Mouse (Mus musculus) liver, embryonic 14.5 days (tissue): Measurements from ENCODE around the gene Cyb5r1. TPM values are rescaled to one million over a fixed set of nuclear protein-coding genes. Genes with fewer than 3 reads are reported as not detected.

Experiments
- ATAC-seq: fragments of 200-750 bp; cut with Nextera tagmentation; 2 replicates; pipeline ENCODE4 v1.8.0; 2017; ENCODE audit warnings: moderate number of reproducible peaks, mild to moderate bottlenecking, moderate library complexity; ENCODE audit not compliant: insufficient read depth
- DNase-seq, 3 experiments: peaks; one replicate each; pipeline ENCODE4 v3.0.0-alpha.2; 2012 to 2013; ENCODE audit warnings: low read depth in 3 of 3, low spot score in 3 of 3
- H3K27ac ChIP-seq: fragments of 300-500 bp; sonication (generic); 2 replicates; pipeline ENCODE4 v1.5.1; 2014; ENCODE audit warnings: moderate library complexity, mild to moderate bottlenecking, control low read depth, inconsistent platforms
- H3K27me3 ChIP-seq: fragments of 300-500 bp; sonication (generic); 2 replicates; pipeline ENCODE4 v1.6.1; 2014; ENCODE audit warnings: mild to moderate bottlenecking, low read length, moderate library complexity; ENCODE audit not compliant: control insufficient read depth, insufficient read depth
- H3K36me3 ChIP-seq: fragments of 300-500 bp; sonication (generic); replicated peaks from 2 replicates; pipeline ENCODE4 v1.6.1; 2014; ENCODE audit warnings: low read depth; ENCODE audit not compliant: control insufficient read depth, insufficient read depth
- H3K4me1 ChIP-seq, 2 experiments: fragments of 200-500 bp in 1 of 2; fragments of 300-500 bp in 1 of 2; sonication (generic) in 1 of 2; replicated peaks; 2 replicates each; pipeline ENCODE4 v1.6.1; 2012 to 2014; ENCODE audit warnings: antibody characterized with exemption in 1 of 2, inconsistent platforms in 1 of 2, low read length in 1 of 2; ENCODE audit not compliant: control insufficient read depth in 2 of 2, insufficient read depth in 2 of 2
- H3K4me2 ChIP-seq: fragments of 300-500 bp; sonication (generic); 2 replicates; pipeline ENCODE4 v1.6.1; 2014; ENCODE audit warnings: low read depth, mild to moderate bottlenecking, control low read depth, moderate library complexity
- H3K4me3 ChIP-seq, 2 experiments: fragments of 200-500 bp in 1 of 2; fragments of 300-500 bp in 1 of 2; sonication (generic) in 1 of 2; 2 replicates each; pipeline ENCODE4 v1.5.1; 2012 to 2014; ENCODE audit warnings: low read depth in 2 of 2, low read length in 2 of 2, mild to moderate bottlenecking in 2 of 2, control low read depth in 1 of 2, inconsistent platforms in 1 of 2, moderate library complexity in 1 of 2; ENCODE audit not compliant: insufficient read depth in 1 of 2
- H3K9ac ChIP-seq: fragments of 300-500 bp; sonication (generic); replicated peaks from 2 replicates; pipeline ENCODE4 v1.6.1; 2014; ENCODE audit warnings: mild to moderate bottlenecking, control low read depth, moderate library complexity
- H3K9me3 ChIP-seq: fragments of 300-500 bp; sonication (generic); 2 replicates; pipeline ENCODE4 v1.6.1; 2016; ENCODE audit warnings: low read length, mixed read lengths; ENCODE audit not compliant: control insufficient read depth
- CTCF ChIP-seq: IDR thresholded peaks from 2 replicates; pipeline ENCODE4 v1.5.1; 2016; ENCODE audit warnings: antibody characterized with exemption, low read depth, control low read depth
- EP300 ChIP-seq: IDR thresholded peaks from 2 replicates; pipeline ENCODE4 v1.6.1; 2016; ENCODE audit warnings: antibody characterized with exemption, low read depth
- WGBS: fragments of 180-500 bp; shearing (Covaris S2); extraction: QIAGEN DNeasy Blood & Tissue Kit; methylation state at CpG from one replicate; pipeline ENCODE4 v1.1.7; 2014; ENCODE audit not compliant: insufficient replicate concordance; 5-methylcytosine and 5-hydroxymethylcytosine counted together
- polyA plus RNA-seq, 2 experiments: library from polyadenylated mRNA; depleted of rRNA in 1 of 2; stranded (reverse) in 1 of 2; unstranded in 1 of 2; fragments of >200 nt; fragmentation: Nextera tagmentation in 1 of 2; extraction: Ambion mirVana in 1 of 2; gene quantifications; 2 replicates each; pipeline versions ENCODE4 v1.2.1 to v1.2.3; 2012 to 2014

Cyb5r1 gene
- polyA plus RNA-seq (2012; rRNA removed) (13.0 and 14.9 TPM in 2 replicates), polyA plus RNA-seq (2014; fragmentation: Nextera tagmentation; extraction: Ambion mirVana) (10.8 and 10.9 TPM in 2 replicates)

DNA sequence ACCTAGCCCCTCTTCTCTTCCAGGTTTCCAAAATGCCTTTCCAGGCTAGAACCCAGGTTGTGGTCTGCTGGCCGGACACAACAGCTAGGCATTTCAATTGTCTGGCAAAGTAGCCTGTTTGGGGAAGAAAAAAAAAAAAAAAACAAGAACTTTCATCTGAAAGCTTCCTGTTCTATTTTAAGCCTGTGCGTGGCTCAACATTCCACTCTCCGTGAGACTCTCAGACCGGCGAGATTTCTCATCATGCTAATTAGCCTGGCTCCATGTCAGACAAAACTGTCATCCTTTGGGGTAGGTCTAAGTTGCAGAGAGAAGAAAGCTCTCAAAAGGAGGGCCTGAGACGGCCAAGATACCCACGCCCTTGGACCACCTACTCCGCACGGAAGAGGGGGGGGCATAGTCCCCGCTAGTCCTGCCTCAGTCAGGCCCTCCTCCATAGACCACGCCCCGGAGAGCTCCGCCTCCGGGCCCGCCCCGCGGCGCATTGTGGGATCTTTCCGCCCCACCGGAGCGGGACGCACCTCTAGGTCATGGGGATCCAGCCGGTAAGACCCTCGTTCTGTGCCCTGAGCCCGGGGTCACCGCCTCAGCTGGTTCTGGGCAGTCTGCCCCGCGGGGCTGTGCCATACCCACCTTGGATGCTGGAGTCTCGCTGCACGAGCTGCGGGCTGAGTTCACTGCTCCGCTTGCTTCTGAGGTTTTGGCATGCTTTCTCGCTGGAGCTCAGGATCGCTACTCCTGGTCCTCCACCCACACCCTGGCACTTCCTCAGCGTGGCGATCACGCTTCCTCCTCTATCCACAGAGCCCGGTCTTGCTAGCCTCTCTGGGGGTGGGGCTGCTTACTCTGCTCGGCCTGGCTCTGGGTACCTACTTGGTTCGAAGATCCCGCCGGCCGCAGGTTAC lies at the start of gene Cyb5r1:
Gene Cyb5r1, plus strand, starts transcription at position 51 of the 905 bp plus-strand sequence.
- peak; percentile 54 to 65 (median 60) for DNase-seq
- under 1% methylated on average over 43 of the region's 43 CpGs for WGBS
- peaks cover 18% of the 10 kb centered on the region for H3K36me3 ChIP-seq

GRCm38 (mm10) chr1:134357461-134357860 lies 47.9 kb upstream of the Cyb5r1 start:
- ATAC-seq (no peak), DNase-seq (peak in 1 of 3 experiments; percentile 14)
- Histone ChIP-seq H3K9ac (no peak overlapping the region), H3K27ac (no peak overlapping the region), H3K9me3 (no peaks in the 10 kb centered on the region), H3K36me3 (peaks cover 46% of the 10 kb centered on the region), H3K27me3 (no peaks in the 10 kb centered on the region), H3K4me3 (no peak overlapping the region), H3K4me2 (no peak overlapping the region), H3K4me1 (peaks cover 6 to 7% of the 10 kb centered on the region in 2 experiments)
- WGBS = 66% methylated on average over 4 of the region's 4 CpGs
- TF ChIP-seq EP300 (no peak), CTCF (no peak)

More for the DNA sequence above, at the start of gene Cyb5r1:
- H3K4me2 ChIP-seq = peak within 1 kb of the TSS; percentile 80
- TF ChIP-seq CTCF (no peak), EP300 (no peak)
- H3K9me3 ChIP-seq = no peaks in the 10 kb centered on the region
- H3K4me1 ChIP-seq = peaks cover 6 to 7% of the 10 kb centered on the region in 2 experiments; a peak in 3 of 4 replicates
- peak within 1 kb of the TSS; percentile 88 for H3K9ac ChIP-seq
- H3K4me3 ChIP-seq = peak within 1 kb of the TSS; percentile 69 to 80
- peak; percentile 99 for ATAC-seq
- H3K27me3 ChIP-seq = no peaks in the 10 kb centered on the region
- peak within 1 kb of the TSS; percentile 71 for H3K27ac ChIP-seq

DNA sequence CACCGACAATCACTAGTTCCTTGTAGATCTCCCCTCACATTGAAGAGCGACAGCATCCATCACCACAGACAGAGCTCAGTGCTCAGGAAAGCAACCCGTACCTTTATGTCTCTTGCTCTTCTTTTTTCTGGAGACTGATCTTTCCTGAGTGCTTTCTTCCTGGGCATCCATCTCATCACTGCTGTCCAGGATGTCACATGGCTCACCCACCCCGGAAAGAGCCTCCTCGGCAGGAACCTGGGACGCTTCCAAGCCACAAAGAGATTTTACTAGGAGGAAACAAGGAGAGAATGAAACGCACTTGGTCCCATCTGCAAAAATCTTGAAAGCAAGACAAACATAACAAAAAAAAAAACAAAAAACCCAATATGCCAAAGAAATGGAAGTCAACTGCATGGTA lies 44.7 kb upstream of the Cyb5r1 start:
- Histone ChIP-seq H3K4me1 (peaks cover 7% of the 10 kb centered on the region in 2 experiments), H3K4me2 (peak overlapping the region; percentile 94), H3K9ac (peak overlapping the region; percentile 74), H3K27ac (no peak overlapping the region), H3K9me3 (no peaks in the 10 kb centered on the region), H3K27me3 (no peaks in the 10 kb centered on the region), H3K4me3 (peak overlapping the region; percentile 94 to 99), H3K36me3 (peaks cover 19% of the 10 kb centered on the region)
- DNase-seq = no peak
- WGBS = 51% methylated on average over 7 of the region's 7 CpGs
- no peak for ATAC-seq
- TF ChIP-seq EP300 (no peak), CTCF (no peak)

- H3K36me3 ChIP-seq = peaks cover 13% of the 10 kb centered on the region
- no peaks in the 10 kb centered on the region for H3K27me3 ChIP-seq
- H3K4me3 ChIP-seq = peak overlapping the region; percentile 94 to 99
- peak overlapping the region; percentile 74 for H3K9ac ChIP-seq
- H3K4me2 ChIP-seq = peak overlapping the region; percentile 94
- peak; percentile 86 for ATAC-seq
- no peak for TF ChIP-seq CTCF
- no peak for TF ChIP-seq EP300
- H3K27ac ChIP-seq = peak overlapping the region; percentile 80
- peak in 2 of 3 experiments; percentile 19 to 31 for DNase-seq
- H3K9me3 ChIP-seq = no peaks in the 10 kb centered on the region
- peaks cover 7% of the 10 kb centered on the region in 2 experiments for H3K4me1 ChIP-seq
- WGBS = under 1% methylated on average over 35 of the region's 44 CpGs
These were observed 44.0 kb upstream of the Cyb5r1 start for GRCm38 (mm10) chr1:134361195-134361856.

- ATAC-seq = peak; percentile 97
- Histone ChIP-seq H3K4me2 (peak within 1 kb of the TSS; percentile 94), H3K27me3 (no peaks in the 10 kb centered on the region), H3K27ac (peak within 1 kb of the TSS; percentile 80), H3K9me3 (no peaks in the 10 kb centered on the region), H3K4me1 (peaks cover 7% of the 10 kb centered on the region in 2 experiments), H3K9ac (peak within 1 kb of the TSS; percentile 74), H3K4me3 (peak within 1 kb of the TSS; percentile 94 to 99), H3K36me3 (peaks cover 12% of the 10 kb centered on the region)
- under 1% methylated on average over 38 of the region's 38 CpGs for WGBS
- peak; percentile 91 to 93 (median 92) for DNase-seq
- no peak; the same call in none of the 2 replicates for TF ChIP-seq EP300
- no peak for TF ChIP-seq CTCF
These were observed 43.5 kb upstream of the Cyb5r1 start, which contains the start of gene Tmem183a for GRCm38 (mm10) chr1:134361857-134362212. Gene Tmem183a, minus strand, starts transcription at chr1:134361979.
